Mouse (Mus musculus) erythroblast, embryonic 14.5 days (primary cell): ENCODE results near the gene Synpo2.

ENCODE experiments used
- GATA1 ChIP-seq: IDR thresholded peaks from 2 replicates; pipeline ENCODE4 v1.6.1; 2012; ENCODE audit warnings: low read length, inconsistent platforms, mixed read lengths
- TAL1 ChIP-seq: IDR thresholded peaks from 3 replicates; pipeline ENCODE4 v1.6.1; 2012; ENCODE audit warnings: low read length, inconsistent platforms, mixed read lengths

DNA sequence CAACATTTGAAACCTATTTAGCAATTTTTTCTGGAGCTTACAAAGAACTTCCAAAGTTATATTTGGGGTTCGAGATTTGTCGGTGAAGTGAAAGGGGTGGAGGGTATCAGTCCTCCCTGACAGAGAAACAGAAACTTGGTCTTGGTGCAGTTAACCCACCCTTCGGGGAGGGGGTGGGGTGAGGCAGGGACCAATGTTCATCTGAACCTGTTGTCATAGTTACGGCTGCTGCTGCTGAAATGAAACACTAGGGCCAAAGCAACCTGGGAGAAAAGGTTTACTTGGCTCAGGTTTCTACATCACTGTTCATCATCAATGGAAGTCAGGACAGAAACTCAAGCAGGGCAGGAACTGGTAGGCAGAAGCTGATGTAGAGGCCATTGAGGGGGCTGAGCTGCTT is 66.6 kb downstream of the Synpo2 start:
- TF ChIP-seq TAL1 (no peak), GATA1 (no peak)
